Mouse (Mus musculus) forebrain, embryonic 14.5 days (tissue): ENCODE data around the gene Katnb1. TPM values are rescaled to one million over a fixed set of nuclear protein-coding genes. Genes with fewer than 3 reads are reported as not detected.

ENCODE experiments used
- ATAC-seq: fragments of 200-750 bp; cut with Nextera tagmentation; 2 replicates; pipeline ENCODE4 v1.8.0; 2017; ENCODE audit warnings: mild to moderate bottlenecking, moderate library complexity
- DNase-seq: peaks from one replicate; pipeline ENCODE4 v3.0.0-alpha.2; 2015; ENCODE audit warnings: low spot score
- H3K27ac ChIP-seq: fragments of 300-500 bp; sonication (generic); 2 replicates; pipeline ENCODE4 v1.5.1; 2014; ENCODE audit warnings: low read depth, mild to moderate bottlenecking, control low read depth, low read length, moderate library complexity
- H3K27me3 ChIP-seq: fragments of 300-500 bp; sonication (generic); replicated peaks from 2 replicates; pipeline ENCODE4 v1.6.1; 2014; ENCODE audit warnings: low read length, control low read depth, mixed read lengths; ENCODE audit not compliant: control insufficient read depth, insufficient read depth
- H3K36me3 ChIP-seq: fragments of 300-500 bp; sonication (generic); 2 replicates; pipeline ENCODE4 v1.6.1; 2014; ENCODE audit warnings: low read length, control low read depth; ENCODE audit not compliant: control insufficient read depth, insufficient read depth
- H3K4me1 ChIP-seq: fragments of 300-500 bp; sonication (generic); 2 replicates; pipeline ENCODE4 v1.6.1; 2014; ENCODE audit warnings: antibody characterized with exemption, low read length, control low read depth; ENCODE audit not compliant: control insufficient read depth, insufficient read depth
- H3K4me2 ChIP-seq: fragments of 300-500 bp; sonication (generic); 2 replicates; pipeline ENCODE4 v1.6.1; 2014; ENCODE audit warnings: mild to moderate bottlenecking, control low read depth, low read length
- H3K4me3 ChIP-seq: fragments of 300-500 bp; sonication (generic); 2 replicates; pipeline ENCODE4 v1.5.1; 2014; ENCODE audit warnings: low read depth, low read length, control low read depth
- H3K9ac ChIP-seq: fragments of 300-500 bp; sonication (generic); 2 replicates; pipeline ENCODE4 v1.6.1; 2014; ENCODE audit warnings: mild to moderate bottlenecking, low read length, control low read depth, moderate library complexity
- H3K9me3 ChIP-seq: fragments of 300-500 bp; sonication (generic); replicated peaks from 2 replicates; pipeline ENCODE4 v1.6.1; 2016; ENCODE audit warnings: low read length, control low read depth, mixed read lengths; ENCODE audit not compliant: control insufficient read depth
- WGBS: fragments of 180-500 bp; shearing (Covaris S2); extraction: QIAGEN DNeasy Blood & Tissue Kit; methylation state at CpG from one replicate; pipeline ENCODE4 v1.1.7; 2014; 5-methylcytosine and 5-hydroxymethylcytosine counted together
- polyA plus RNA-seq: library from polyadenylated mRNA; unstranded; fragments of >200 nt; fragmentation: Nextera tagmentation; extraction: Ambion mirVana; gene quantifications from 2 replicates; pipeline ENCODE4 v1.2.1, GENCODE M21; 2014

Katnb1 gene
- polyA plus RNA-seq, 1 experiment from 2014 or later, result 26.2 TPM

- Histone ChIP-seq H3K4me3 (no peak overlapping the region), H3K36me3 (peaks cover 11% of the 10 kb centered on the region), H3K4me1 (peaks cover 10% of the 10 kb centered on the region), H3K27me3 (no peaks in the 10 kb centered on the region), H3K9ac (no peak overlapping the region), H3K9me3 (no peaks in the 10 kb centered on the region), H3K4me2 (no peak overlapping the region), H3K27ac (no peak overlapping the region)
- 91% methylated on average over 4 of the region's 4 CpGs for whole genome bisulfite sequencing
- DNase-seq (no peak), ATAC-seq (no peak)
Observed at GRCm38 (mm10) chr8:95079305-95079704, 1.7 kb upstream of the Katnb1 start.

DNA sequence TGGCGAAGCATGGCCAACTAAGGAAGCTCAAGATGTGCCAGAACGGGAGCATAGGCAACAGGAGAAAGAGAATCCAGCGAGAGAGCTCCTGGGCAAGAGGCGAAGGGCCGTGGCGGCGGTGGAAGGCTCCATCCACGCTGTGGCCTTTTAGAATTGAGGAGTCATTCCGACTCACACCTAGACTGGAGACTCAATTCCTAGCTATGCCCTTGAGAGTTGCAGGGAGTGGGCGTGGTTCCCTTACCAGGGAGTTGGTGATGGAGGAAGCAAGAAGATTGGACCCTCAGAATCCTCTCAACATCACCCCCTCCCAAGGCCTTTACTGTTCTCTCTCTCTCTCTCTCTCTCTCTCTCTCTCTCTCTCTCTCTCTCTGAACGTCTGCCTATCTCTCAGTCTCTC, 664 bp downstream of the Katnb1 start:
- no peaks in the 10 kb centered on the region for H3K27me3 ChIP-seq
- peak overlapping the region; percentile 64 for H3K4me2 ChIP-seq
- DNase-seq (no peak), ATAC-seq (no peak)
- H3K9me3 ChIP-seq, result no peaks in the 10 kb centered on the region
- H3K27ac ChIP-seq, result no peak overlapping the region
- H3K36me3 ChIP-seq, result peaks cover 23% of the 10 kb centered on the region
- peak overlapping the region; percentile 84 for H3K9ac ChIP-seq
- H3K4me3 ChIP-seq, result peak overlapping the region; percentile 82
- WGBS, result 6% methylated on average over 11 of the region's 11 CpGs
- peaks cover 10% of the 10 kb centered on the region for H3K4me1 ChIP-seq

- Histone ChIP-seq H3K4me2 (no peak overlapping the region), H3K27me3 (no peaks in the 10 kb centered on the region), H3K4me3 (no peak overlapping the region), H3K9ac (no peak overlapping the region), H3K4me1 (peaks cover 10% of the 10 kb centered on the region), H3K36me3 (peaks cover 47% of the 10 kb centered on the region), H3K9me3 (no peaks in the 10 kb centered on the region), H3K27ac (no peak overlapping the region)
- WGBS, result 91% methylated on average over 4 of the region's 4 CpGs
- no peak for ATAC-seq
- no peak for DNase-seq
Observed at GRCm38 (mm10) chr8:95084261-95084660, 3.3 kb downstream of the Katnb1 start.

DNA sequence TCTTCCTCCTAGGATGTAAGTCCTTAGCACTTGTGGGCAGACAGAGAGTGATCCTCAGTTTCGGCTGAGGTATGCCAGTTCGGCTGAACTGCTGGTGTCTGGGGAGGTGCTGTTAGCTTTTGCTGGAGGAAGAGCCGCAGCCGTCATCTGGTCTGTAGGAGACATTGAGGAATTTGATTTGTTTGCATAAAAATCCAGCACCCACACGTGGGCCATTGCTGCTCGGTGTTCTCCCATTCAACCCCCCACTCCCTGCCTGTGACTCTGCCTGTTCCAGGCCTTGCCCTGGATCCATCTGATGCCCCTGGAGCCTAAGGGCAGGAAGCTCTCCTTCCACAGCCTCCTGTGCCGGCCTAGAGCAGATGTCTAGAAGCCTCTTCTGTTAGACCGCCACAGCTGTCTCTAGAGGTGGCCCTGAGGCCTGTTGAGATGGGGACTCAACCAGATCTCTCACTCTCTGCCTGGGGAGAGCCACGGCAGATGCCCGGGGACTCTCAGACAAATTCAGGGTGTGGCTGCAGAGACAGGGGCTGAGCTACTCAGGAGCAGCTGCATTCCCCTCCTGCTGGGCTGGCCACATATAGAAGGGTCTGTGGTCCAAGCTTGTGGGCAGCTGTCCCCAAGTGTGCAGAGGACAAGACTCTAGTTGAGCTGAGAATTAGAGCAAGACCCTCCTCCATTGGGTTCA, 3.9 kb downstream of the Katnb1 start:
- ATAC-seq, result no peak
- Histone ChIP-seq H3K4me1 (peaks cover 10% of the 10 kb centered on the region), H3K9me3 (no peaks in the 10 kb centered on the region), H3K9ac (no peak overlapping the region), H3K4me3 (no peak overlapping the region), H3K27ac (0 out of 2 replicates have a peak overlapping the region, but pooled peaks have one; percentile 9), H3K27me3 (no peaks in the 10 kb centered on the region), H3K4me2 (no peak overlapping the region), H3K36me3 (peaks cover 53% of the 10 kb centered on the region)
- no peak for DNase-seq
- 86% methylated on average over 10 of the region's 10 CpGs for WGBS

GRCm38 (mm10) chr8:95085432-95086141, 4.6 kb downstream of the Katnb1 start:
- Histone ChIP-seq H3K9ac (no peak overlapping the region), H3K4me3 (no peak overlapping the region), H3K4me2 (no peak overlapping the region), H3K9me3 (no peaks in the 10 kb centered on the region), H3K27ac (no peak overlapping the region), H3K36me3 (peaks cover 60% of the 10 kb centered on the region), H3K4me1 (peaks cover 10% of the 10 kb centered on the region), H3K27me3 (no peaks in the 10 kb centered on the region)
- WGBS, result 91% methylated on average over 7 of the region's 7 CpGs
- DNase-seq (no peak), ATAC-seq (no peak)

DNA sequence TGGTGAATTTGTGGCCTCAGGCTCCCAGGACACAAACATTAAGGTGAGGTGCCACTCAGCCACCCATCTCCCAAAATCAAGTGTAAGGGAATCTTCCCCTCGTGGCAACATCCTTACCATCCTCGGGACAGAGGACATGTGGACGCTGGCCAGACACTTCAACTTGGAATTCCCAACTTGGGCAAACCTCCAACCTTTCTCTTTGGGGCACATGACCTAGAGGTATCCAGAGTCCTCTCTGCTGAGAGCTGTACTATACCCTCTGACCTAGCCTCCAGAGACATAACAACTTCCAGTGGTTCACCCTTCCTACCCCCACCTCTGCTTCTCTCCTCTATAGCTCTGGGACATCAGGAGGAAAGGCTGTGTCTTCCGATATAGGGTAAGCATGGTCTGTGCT, 12.6 kb downstream of the Katnb1 start:
- no peak overlapping the region for H3K27ac ChIP-seq
- H3K27me3 ChIP-seq, result no peaks in the 10 kb centered on the region
- no peak overlapping the region for H3K4me3 ChIP-seq
- H3K36me3 ChIP-seq, result peaks cover 98% of the 10 kb centered on the region
- DNase-seq, result no peak
- no peaks in the 10 kb centered on the region for H3K4me1 ChIP-seq
- H3K4me2 ChIP-seq, result no peak overlapping the region
- 90% methylated on average over 4 of the region's 4 CpGs for WGBS
- no peaks in the 10 kb centered on the region for H3K9me3 ChIP-seq
- no peak for ATAC-seq
- H3K9ac ChIP-seq, result no peak overlapping the region

GRCm38 (mm10) chr8:95099009-95099408, 18.0 kb downstream of the Katnb1 start:
- Histone ChIP-seq H3K9me3 (no peaks in the 10 kb centered on the region), H3K27me3 (no peaks in the 10 kb centered on the region), H3K9ac (no peak overlapping the region), H3K4me2 (no peak overlapping the region), H3K36me3 (peaks cover 71% of the 10 kb centered on the region), H3K27ac (no peak overlapping the region), H3K4me3 (no peak overlapping the region), H3K4me1 (no peaks in the 10 kb centered on the region)
- WGBS, result 28% methylated on average over 5 of the region's 5 CpGs
- ATAC-seq, result peak; percentile 78
- peak; percentile 66 for DNase-seq

DNA sequence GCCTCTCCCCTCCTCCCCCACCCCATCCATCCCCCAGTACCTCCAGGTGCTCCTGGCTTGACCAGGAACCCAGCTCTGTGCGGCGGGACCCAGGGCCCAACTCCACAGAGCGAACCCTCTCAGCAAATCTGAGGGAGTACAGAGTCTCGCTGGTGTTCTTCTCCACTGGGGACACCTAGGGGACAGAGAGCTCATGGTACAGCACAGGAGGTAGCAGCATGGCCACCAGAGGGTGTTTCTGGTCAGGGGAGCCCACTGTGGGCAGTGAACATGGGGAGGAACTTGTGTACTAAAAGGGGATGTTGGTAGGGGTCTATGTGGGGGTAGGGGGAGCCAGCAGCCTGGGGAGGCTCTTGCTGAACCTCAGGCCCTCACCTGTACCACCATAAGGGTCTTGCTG, 21.0 kb downstream of the Katnb1 start:
- Histone ChIP-seq H3K9ac (no peak overlapping the region), H3K27ac (no peak overlapping the region), H3K4me3 (no peak overlapping the region), H3K4me2 (no peak overlapping the region), H3K9me3 (no peaks in the 10 kb centered on the region), H3K36me3 (peaks cover 44% of the 10 kb centered on the region), H3K27me3 (no peaks in the 10 kb centered on the region), H3K4me1 (no peaks in the 10 kb centered on the region)
- DNase-seq (no peak), ATAC-seq (no peak)
- WGBS, result 78% methylated on average over 4 of the region's 4 CpGs

DNA sequence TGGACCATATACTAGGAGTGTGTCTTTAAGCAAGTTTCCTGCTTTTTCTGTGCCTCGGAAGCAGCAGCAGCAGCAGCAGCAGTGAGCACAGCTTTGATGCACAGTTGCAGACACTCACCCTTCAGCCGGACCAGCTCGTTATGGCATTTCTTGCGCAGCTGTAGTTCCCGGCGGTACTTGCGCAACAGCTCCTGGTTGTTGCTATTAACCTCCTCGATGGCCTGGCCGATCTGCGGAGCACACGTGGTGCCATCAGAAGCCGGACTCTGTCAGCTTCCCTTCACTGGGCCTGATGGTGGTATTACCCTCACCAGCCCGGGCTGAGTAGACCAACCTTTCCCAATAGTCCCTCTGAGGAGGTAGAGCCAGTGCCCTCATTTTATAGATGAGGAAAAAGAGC, 26.3 kb downstream of the Katnb1 start:
- WGBS, result 87% methylated on average over 13 of the region's 13 CpGs
- no peak for ATAC-seq

More for the DNA sequence above, 26.3 kb downstream of the Katnb1 start:
- Histone ChIP-seq H3K36me3 (0 out of 2 replicates have a peak, but pooled peaks cover 5% of the 10 kb centered on the region), H3K4me1 (no peaks in the 10 kb centered on the region), H3K9ac (no peak overlapping the region), H3K4me3 (no peak overlapping the region), H3K4me2 (no peak overlapping the region), H3K9me3 (no peaks in the 10 kb centered on the region), H3K27ac (no peak overlapping the region), H3K27me3 (no peaks in the 10 kb centered on the region)
- no peak for DNase-seq
